Mouse (Mus musculus) bone marrow macrophage, adult 2 months (primary cell): ENCODE measurements around the gene Tspan4.

ENCODE experiments used
- CTCF ChIP-seq: IDR thresholded peaks from 2 replicates; pipeline ENCODE4 v1.5.1; 2012; ENCODE audit warnings: low read depth, mild to moderate bottlenecking, low read length, moderate library complexity
- POLR2A ChIP-seq: IDR thresholded peaks from 2 replicates; pipeline ENCODE4 v1.6.1; 2012; ENCODE audit warnings: mild to moderate bottlenecking, low read depth, low read length, borderline replicate concordance

GRCm38 (mm10) chr7:141486239-141486638, 11.2 kb downstream of the Tspan4 start:
- TF ChIP-seq POLR2A (no peak), CTCF (no peak)
